Mouse (Mus musculus) kidney, postnatal 25 days (tissue): ENCODE results near the gene Tk2.

Experiments used
- DNase-seq, 2 experiments: peaks; one replicate each; pipeline ENCODE4 v3.0.0; 2021; ENCODE audit warnings: mixed read lengths in 2 of 2

Gene Tk2

DNA sequence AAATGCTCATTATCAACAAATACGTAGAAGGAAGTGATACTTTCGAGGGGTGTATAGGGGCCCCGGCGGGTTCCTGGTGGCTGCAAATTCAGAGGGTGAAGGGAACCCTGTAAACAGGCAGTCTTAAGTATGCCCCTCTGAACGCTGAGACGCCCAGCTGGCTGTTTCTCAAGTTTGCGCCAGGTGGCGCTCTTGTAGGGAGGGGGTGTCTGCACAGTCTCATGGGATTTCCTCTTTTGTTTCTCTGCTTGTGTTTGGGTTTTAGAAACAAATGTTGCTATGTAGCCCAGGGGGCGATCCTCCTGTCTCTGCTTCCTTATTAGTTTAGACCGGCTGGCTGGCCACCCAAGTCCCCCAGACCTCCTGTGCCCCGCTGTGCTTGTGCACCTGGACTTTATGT is 29.3 kb downstream of the Tk2 start:
- peak; percentile 13 to 41 for DNase-seq

DNA sequence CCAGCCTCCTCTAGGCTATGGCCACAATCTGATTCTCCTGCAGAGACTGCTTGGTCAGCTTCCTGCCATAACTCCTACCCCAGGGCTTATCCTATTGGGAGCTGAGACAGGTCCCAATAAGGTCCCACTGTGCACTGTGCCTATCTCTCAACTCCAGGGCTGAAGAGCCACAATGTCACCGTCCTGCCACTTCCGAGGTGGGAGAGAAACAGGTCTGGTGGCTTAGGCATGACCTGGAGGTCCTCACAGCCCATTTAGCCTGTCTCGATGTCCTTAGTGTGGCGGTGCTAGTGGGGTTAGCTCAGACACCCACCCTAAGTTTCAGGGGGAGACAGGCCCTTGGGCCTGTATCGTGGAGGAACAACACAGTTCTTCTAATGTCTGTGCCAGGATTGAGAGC is 30.8 kb downstream of the Tk2 start:
- no peak for DNase-seq

DNA sequence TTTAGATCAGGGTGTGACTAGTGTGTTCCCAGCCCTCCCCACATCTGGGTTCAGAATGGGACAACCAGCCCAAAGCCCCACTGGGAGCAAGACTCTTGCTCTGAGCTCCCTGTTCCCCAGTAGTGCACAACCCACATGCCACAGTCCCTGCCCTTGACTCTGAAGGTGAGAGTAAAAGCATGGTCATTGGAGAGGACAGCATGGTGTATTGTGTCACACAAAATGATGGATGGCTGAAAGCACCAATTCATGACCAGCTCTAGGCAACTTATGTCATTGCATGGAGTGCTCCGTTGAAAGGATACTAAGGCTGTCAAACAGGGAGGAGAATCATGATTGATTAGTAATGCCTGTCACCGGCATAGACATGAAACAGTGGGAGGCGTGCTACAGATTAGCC is 43.1 kb downstream of the Tk2 start:
- no peak for DNase-seq

DNA sequence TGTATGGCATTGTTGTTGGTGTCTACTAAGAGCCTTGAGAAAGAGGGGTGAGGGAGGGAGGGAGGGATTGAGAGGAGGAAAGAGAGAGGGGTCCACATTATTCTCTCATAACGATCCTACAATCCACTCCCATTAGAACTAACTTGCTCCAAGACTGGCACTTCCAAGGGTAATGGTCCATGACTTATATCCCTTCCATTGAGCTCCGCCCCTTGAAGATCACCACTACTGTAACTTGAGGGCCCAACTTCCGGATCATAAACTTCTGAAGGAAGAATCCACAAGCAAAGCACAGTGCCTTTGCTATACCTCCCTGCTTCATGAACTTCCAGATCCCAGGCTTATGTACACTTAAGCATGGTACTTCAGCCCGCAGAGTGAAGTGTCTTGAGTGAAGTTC is 46.0 kb downstream of the Tk2 start:
- DNase-seq: no peak

DNA sequence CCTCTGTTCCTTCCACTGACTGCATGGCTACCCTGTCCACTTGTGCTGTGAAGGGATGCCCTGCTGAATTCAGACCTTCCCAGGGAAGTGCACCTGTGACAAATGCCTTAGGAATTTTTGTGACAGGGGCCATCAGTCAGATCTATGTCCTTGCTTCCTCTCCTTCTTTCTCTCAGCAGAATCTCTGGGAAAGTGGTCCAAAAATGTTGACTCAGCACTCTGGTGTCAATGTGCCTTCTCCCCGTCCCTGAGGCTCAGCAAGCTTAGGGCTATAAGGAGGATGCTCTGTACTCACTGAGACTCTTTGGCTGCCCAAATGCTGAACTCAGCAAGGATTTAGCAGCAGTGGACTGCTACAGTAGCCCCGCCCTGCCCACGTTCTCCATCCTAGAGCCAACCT is 46.7 kb downstream of the Tk2 start:
- DNase-seq: no peak

DNA sequence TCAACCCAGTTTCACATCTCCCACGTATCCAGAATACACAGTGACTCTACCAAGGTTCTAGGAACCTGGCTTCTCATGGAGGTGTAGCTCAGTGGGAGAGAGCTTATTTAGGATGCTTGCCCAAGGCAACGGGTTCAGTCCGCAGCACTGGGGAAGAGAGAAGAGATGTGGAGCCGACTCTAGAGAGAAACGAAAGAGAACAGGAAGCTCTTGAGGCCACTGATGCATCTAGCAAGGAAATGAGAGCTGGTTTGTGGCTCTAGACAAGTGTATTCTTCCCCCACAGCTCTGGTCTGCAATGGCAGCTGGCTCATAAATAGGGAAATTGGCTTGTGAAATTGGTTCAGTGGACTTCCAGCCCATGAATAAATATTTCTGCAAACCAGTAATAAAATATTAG is 48.6 kb downstream of the Tk2 start:
- no peak for DNase-seq

DNA sequence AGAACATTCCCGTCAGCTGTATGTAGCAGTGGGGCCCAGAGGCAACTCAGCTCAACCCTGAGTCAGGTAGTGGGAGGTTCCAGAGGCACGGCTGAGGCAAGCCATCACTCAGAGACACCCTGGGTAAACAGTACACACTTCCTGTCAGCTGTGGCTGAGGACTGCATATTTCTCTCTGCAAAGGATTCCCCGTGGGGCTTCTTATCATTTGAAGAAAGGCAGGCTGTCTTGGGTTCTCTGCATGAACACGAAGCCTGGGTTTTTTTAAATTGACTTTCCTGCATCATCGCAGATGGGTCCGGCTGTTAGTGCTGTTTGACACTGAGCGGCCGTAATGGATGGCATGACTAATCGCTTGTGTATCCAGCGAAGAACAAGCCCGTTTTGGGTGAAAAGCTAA is 56.9 kb downstream of the Tk2 start:
- DNase-seq: no peak

DNA sequence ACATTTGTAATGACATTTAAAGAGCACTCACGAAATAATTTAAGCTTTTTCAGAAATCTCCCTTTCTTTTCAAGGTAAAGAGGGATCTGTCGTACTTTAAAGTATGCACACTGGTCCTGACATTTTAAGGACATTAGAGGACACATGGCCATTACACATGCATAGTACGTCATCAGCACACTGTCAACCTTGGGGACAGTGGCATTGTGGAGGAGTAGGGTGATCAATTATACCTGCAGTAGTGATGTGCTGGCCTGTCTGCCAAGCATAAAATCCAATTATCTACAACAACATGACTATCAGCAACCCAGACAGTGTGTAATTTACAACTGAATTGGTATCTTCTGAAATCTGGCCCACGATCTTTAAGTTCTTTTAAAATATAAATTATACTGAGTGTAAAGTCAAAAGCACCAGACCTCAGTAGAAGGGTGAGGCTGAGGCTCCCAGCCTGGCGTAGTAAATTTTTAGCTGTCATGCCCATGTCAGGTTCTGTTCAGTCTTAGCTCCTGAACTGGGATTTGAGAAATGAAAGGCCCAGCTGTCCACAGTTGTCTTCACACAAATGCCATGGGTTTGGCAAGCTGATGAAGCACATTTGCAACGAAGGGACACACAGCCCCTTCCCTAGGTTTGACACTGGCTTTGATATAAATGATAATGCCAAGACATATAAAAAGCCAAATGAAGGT is 57.4 kb downstream of the Tk2 start:
- DNase-seq: no peak

DNA sequence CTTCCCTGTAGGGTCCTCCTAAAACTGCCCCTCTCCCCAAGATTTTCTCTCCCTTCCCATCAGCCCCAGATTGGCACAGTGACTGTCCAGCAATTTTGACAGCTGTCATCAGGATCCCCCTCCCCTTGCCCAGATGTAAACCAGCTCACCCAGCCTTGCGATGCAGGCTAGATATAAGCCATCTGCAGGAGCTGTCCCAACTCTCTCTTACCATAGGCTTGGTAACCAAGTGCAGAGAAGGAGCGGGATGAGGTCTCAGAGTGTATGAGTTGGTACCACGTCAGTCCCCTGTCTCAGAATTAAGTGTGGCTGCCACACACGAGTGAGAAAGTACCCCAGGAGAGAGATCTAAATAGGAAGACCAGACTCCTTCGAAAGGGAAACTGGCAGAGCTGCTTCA is 59.9 kb downstream of the Tk2 start:
- no peak for DNase-seq

DNA sequence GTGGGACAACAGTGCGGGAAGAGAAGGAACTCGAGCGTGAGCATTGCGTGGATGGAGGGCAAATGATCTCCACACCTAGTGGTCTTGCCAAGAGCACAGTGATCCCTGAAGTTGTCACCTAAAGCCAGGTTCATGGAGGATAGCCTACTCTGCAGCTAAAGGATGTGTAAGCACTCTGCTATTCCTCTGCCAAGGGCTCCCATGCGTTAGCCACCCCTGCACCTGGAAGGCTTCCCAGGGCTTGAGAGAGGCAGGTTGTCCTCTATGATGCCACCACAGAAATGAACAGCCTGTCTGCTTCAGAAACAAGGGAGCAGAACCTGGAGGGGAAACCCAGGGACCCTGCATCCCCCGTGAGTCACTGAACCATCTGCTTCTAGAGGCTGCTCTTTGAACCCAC is 60.7 kb downstream of the Tk2 start:
- DNase-seq: no peak

DNA sequence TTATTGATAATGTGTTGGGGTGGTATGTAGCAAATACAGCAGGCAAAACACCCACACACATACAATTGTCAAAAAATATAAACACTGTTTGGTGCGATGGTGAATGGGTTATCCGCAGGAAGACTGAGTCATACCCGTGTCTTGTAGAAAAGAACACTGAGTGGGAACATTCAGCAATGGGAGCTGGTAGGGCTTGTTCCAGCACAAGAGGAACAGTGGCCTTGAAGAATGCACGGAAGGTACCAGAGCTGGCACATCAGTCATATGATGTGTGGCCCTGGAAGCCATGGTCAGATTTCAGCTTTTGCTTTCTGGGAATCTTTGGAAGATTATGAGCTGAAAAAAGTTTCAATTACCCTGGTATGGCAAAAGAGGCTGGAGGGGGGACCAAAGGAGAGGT is 61.5 kb downstream of the Tk2 start:
- DNase-seq: no peak

DNA sequence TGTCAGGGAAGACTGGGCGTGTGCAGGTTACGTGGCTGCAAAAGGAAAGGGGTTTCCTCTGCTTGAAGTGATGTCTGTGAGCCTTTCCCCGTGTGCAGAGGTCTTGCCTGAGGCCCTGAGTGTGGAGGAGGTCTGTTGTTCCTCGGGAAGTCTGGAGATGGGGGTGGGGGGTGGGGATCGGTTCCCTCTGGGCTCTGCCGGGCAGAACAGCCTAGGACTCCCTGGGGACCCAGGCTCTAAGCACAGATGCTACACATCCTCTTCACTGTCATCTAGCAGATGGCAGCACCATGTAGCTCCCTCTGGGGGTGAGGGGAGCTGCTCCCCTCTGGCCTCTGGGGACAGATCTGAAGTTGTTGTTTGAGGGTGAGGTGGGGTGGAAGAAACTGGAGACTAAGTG is 63.5 kb downstream of the Tk2 start:
- no peak for DNase-seq

DNA sequence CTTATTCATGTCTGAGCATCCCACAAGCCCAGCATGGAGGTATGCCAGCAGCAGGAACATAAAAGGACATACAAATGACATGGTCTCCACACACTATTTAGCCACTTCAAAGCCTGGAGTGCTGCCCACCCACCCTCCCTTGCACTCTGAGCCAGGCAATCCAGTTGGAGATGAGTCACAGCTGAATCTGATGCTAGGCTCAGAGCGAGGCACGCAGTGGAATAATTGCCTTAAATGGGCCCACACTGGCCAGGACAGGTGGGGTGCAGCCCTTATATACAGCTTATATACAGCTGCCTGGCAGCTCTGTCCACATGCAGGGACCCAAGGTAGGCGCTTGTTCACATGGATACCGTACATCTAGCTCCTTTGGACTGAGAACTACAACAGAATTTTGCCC is 71.3 kb downstream of the Tk2 start:
- no peak for DNase-seq
